Mouse (Mus musculus): Measurements from ENCODE around the gene Igfals.

DNA sequence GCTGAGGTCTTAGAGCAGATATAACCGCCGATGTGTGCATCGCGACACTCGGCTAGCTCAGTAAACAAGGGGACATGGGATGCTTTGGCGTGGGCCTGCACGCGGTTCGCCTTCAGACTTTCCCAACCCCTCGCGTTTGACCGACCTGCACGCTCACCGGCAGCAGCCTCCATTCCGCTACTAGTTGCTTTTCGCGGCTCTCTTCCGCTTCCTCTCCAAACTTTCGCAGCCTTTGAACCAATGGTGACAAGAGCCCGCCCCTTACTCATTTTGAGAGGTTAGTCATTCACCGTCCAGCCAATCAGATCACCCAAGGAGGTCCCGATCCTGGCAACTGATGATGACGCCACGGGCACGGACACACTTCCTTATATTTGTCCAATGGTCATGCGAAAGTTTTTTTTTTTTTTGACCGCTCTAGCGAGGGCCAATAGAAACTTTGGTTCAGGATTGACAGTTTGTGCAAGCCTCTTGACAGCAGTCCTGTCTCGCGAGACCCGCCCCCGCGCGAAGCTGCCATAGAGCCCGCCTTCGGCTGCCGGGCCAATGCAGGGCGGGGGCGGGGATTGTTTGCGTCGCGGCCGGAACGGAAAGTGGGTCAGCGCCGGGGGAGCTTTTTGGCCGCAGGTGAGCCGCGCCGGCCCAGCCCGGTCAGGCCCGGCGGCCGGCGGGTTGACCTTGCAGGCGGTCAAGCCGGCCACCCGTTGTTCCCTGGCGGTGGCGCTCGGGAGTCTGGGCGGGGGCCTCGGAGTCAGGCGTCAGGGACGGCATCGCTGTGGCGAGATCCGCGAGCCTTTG, 20.5 kb downstream of the Igfals start, which contains the start of the genes Nubp2 and Spsb3:
- TF ChIP-seq CTCF (IDR thresholded peaks at IDR 0.05; ENCODE audit: low read depth, low read length) (no peak), POLR2A (IDR thresholded peaks at IDR 0.05; ENCODE audit: borderline replicate concordance, low read depth, low read length) (no peak)

Data from bone marrow macrophage, adult 2 months (primary cell).